Mouse (Mus musculus) neural tube, embryonic 12.5 days (tissue): ENCODE data around the gene Upk1a. TPM values are rescaled to one million over a fixed set of nuclear protein-coding genes. Genes with fewer than 3 reads are reported as not detected.

Experiments used
- microRNA-seq: library from miRNA; unstranded; fragments of <30 nt; microRNA quantifications from one replicate; pipeline ENCODE4, GENCODE M21; 2017
- polyA plus RNA-seq: library from polyadenylated mRNA; unstranded; fragments of >200 nt; fragmentation: Nextera tagmentation; extraction: Ambion mirVana; gene quantifications from 2 replicates; pipeline ENCODE4 v1.2.1, GENCODE M21; 2016

Upk1a gene
- polyA plus RNA-seq, 1 experiment from 2014 or later = 1.6 TPM

Small RNA genes within 50 kb of the gene (microRNA-seq; reads per million reads assigned to microRNA genes)
- not detected for gene Mir3569

Other genes starting within 250 kb of the Upk1a start
- gene Tyrobp, start 199.1 kb downstream of the Upk1a start, polyA plus RNA-seq = 22.6 and 23.2 TPM in 2 replicates
- gene Hcst, start 193.0 kb downstream of the Upk1a start, polyA plus RNA-seq = 0.72 and 1.2 TPM in 2 replicates
- gene Nfkbid, start 191.1 kb downstream of the Upk1a start, polyA plus RNA-seq = 1.4 and 2.1 TPM in 2 replicates
- gene Aplp1, start 167.3 kb downstream of the Upk1a start, polyA plus RNA-seq = 368 and 386 TPM in 2 replicates
- 13.5 and 14.6 TPM in 2 replicates for gene Kirrel2, start 155.2 kb downstream of the Upk1a start, polyA plus RNA-seq
- gene Nphs1, start 154.5 kb downstream of the Upk1a start, polyA plus RNA-seq = 2.0 and 3.3 TPM in 2 replicates
- not detected in 2 replicates for gene Prodh2, start 119.2 kb downstream of the Upk1a start, polyA plus RNA-seq
- gene Arhgap33, start 77.8 kb downstream of the Upk1a start, polyA plus RNA-seq = 78.3 and 90.0 TPM in 2 replicates
- 5.4 and 6.0 TPM in 2 replicates for gene Hspb6, start 60.7 kb downstream of the Upk1a start, polyA plus RNA-seq
- gene Proser3, start 60.5 kb downstream of the Upk1a start, polyA plus RNA-seq = 9.7 and 11.0 TPM in 2 replicates
- 52.8 and 53.4 TPM in 2 replicates for gene Lin37, start 53.0 kb downstream of the Upk1a start, polyA plus RNA-seq
- 83.8 and 87.9 TPM in 2 replicates for gene U2af1l4, start 49.5 kb downstream of the Upk1a start, polyA plus RNA-seq
- 16.2 and 17.1 TPM in 2 replicates for gene Gm49396, start 49.5 kb downstream of the Upk1a start, polyA plus RNA-seq
- 137 and 143 TPM in 2 replicates for gene Psenen, start 49.2 kb downstream of the Upk1a start, polyA plus RNA-seq
- 4.1 and 5.7 TPM in 2 replicates for gene Igflr1, start 47.4 kb downstream of the Upk1a start, polyA plus RNA-seq
- gene Kmt2b, start 24.1 kb downstream of the Upk1a start, polyA plus RNA-seq = 12.2 and 13.7 TPM in 2 replicates
- gene Zbtb32, start 13.9 kb downstream of the Upk1a start, polyA plus RNA-seq = 0.22 and 0.47 TPM in 2 replicates
- 912 and 934 TPM in 2 replicates for gene Cox6b1, start 13.3 kb upstream of the Upk1a start, polyA plus RNA-seq
- not detected in 2 replicates for gene Etv2, start 23.0 kb upstream of the Upk1a start, polyA plus RNA-seq
- 163 and 167 TPM in 2 replicates for gene Rbm42, start 37.5 kb upstream of the Upk1a start, polyA plus RNA-seq
- 39.5 and 45.2 TPM in 2 replicates for gene Haus5, start 52.1 kb upstream of the Upk1a start, polyA plus RNA-seq
- gene Pmis2, start 58.8 kb upstream of the Upk1a start, polyA plus RNA-seq = not detected in 2 replicates
- gene 2200002J24Rik, start 86.1 kb upstream of the Upk1a start, polyA plus RNA-seq = not detected in 2 replicates
- gene Atp4a, start 99.4 kb upstream of the Upk1a start, polyA plus RNA-seq = 1.3 and 2.0 TPM in 2 replicates
- gene Tmem147, start 116.7 kb upstream of the Upk1a start, polyA plus RNA-seq = 185 and 194 TPM in 2 replicates
- gene Gapdhs, start 130.8 kb upstream of the Upk1a start, polyA plus RNA-seq = 1.4 and 1.5 TPM in 2 replicates
- gene Sbsn, start 138.6 kb upstream of the Upk1a start, polyA plus RNA-seq = 1.1 and 2.6 TPM in 2 replicates
- 0.24 and 0.38 TPM in 2 replicates for gene Dmkn, start 150.9 kb upstream of the Upk1a start, polyA plus RNA-seq
- gene Krtdap, start 175.0 kb upstream of the Upk1a start, polyA plus RNA-seq = not detected in 2 replicates
- gene Ffar2, start 210.9 kb upstream of the Upk1a start, polyA plus RNA-seq = 0.08 TPM in 1 of 2 replicates, not detected in the other
- gene Ffar3, start 243.3 kb upstream of the Upk1a start, polyA plus RNA-seq = not detected in 2 replicates
- not detected in 2 replicates for gene Ffar1, start 248.7 kb upstream of the Upk1a start, polyA plus RNA-seq